Mouse (Mus musculus): ENCODE measurements around the gene Nkx1-1.

Nkx1-1 gene

GRCm38 (mm10) chr5:33433201-33434138 is at the start of gene Nkx1-1:
Gene Nkx1-1, minus strand, starts transcription at chr5:33433976.
- no peak for DNase-seq (ENCODE audit: inconsistent age in 2 of 2, low spot score in 1 of 2)

GRCm38 (mm10) chr5:33481318-33481685 is 47.5 kb upstream of the Nkx1-1 start:
- no peak for DNase-seq (ENCODE audit: inconsistent age in 2 of 2, low spot score in 1 of 2)

- peak in 1 of 2 experiments; percentile 30 for DNase-seq (ENCODE audit: inconsistent age in 2 of 2, low spot score in 1 of 2)
Measured at GRCm38 (mm10) chr5:33480582-33481317, 47.0 kb upstream of the Nkx1-1 start.

GRCm38 (mm10) chr5:33465464-33465863 is 31.7 kb upstream of the Nkx1-1 start:
- no peak for DNase-seq (ENCODE audit: inconsistent age in 2 of 2, low spot score in 1 of 2)

GRCm38 (mm10) chr5:33464390-33464789 is 30.6 kb upstream of the Nkx1-1 start:
- DNase-seq (ENCODE audit: inconsistent age in 2 of 2, low spot score in 1 of 2), result peak in 1 of 2 experiments; percentile 39

GRCm38 (mm10) chr5:33459111-33459510 is 25.3 kb upstream of the Nkx1-1 start:
- DNase-seq (ENCODE audit: inconsistent age in 2 of 2, low spot score in 1 of 2), result no peak

- DNase-seq (ENCODE audit: inconsistent age in 2 of 2, low spot score in 1 of 2), result no peak
Measured at GRCm38 (mm10) chr5:33458132-33458622, 24.4 kb upstream of the Nkx1-1 start.

GRCm38 (mm10) chr5:33455737-33456136 is 22.0 kb upstream of the Nkx1-1 start:
- DNase-seq (ENCODE audit: inconsistent age in 2 of 2, low spot score in 1 of 2), result no peak

- DNase-seq (ENCODE audit: inconsistent age in 2 of 2, low spot score in 1 of 2), result no peak
Measured at GRCm38 (mm10) chr5:33443794-33444193, 10.0 kb upstream of the Nkx1-1 start.

- DNase-seq (ENCODE audit: inconsistent age in 2 of 2, low spot score in 1 of 2), result peak; percentile 22 to 70
Measured at GRCm38 (mm10) chr5:33442927-33443710, 9.3 kb upstream of the Nkx1-1 start.

GRCm38 (mm10) chr5:33438214-33438613 is 4.4 kb upstream of the Nkx1-1 start:
- peak; percentile 88 to 96 for DNase-seq (ENCODE audit: inconsistent age in 2 of 2, low spot score in 1 of 2)

GRCm38 (mm10) chr5:33435941-33436340 is 2.2 kb upstream of the Nkx1-1 start:
- DNase-seq (ENCODE audit: inconsistent age in 2 of 2, low spot score in 1 of 2), result no peak

- DNase-seq (ENCODE audit: inconsistent age in 2 of 2, low spot score in 1 of 2), result no peak
Measured at GRCm38 (mm10) chr5:33435151-33435550, 1.4 kb upstream of the Nkx1-1 start.

GRCm38 (mm10) chr5:33434141-33434780 is 485 bp upstream of the Nkx1-1 start:
- peak in 1 of 2 experiments; percentile 34 for DNase-seq (ENCODE audit: inconsistent age in 2 of 2, low spot score in 1 of 2)

- DNase-seq (ENCODE audit: inconsistent age in 2 of 2, low spot score in 1 of 2), result peak in 1 of 2 experiments; percentile 24
Measured at GRCm38 (mm10) chr5:33432057-33432935, 1.5 kb downstream of the Nkx1-1 start.

- DNase-seq (ENCODE audit: inconsistent age in 2 of 2, low spot score in 1 of 2), result peak in 1 of 2 experiments; percentile 37
Measured at GRCm38 (mm10) chr5:33431173-33432005, 2.4 kb downstream of the Nkx1-1 start.

GRCm38 (mm10) chr5:33430511-33431172 is 3.1 kb downstream of the Nkx1-1 start:
- peak in 1 of 2 experiments; percentile 35 for DNase-seq (ENCODE audit: inconsistent age in 2 of 2, low spot score in 1 of 2)

GRCm38 (mm10) chr5:33430106-33430505 is 3.7 kb downstream of the Nkx1-1 start:
- no peak for DNase-seq (ENCODE audit: inconsistent age in 2 of 2, low spot score in 1 of 2)

Data from adrenal gland, adult (tissue).